Mouse (Mus musculus) ovary, postnatal 14 days (tissue): ENCODE data around the gene Ccdc50.

ENCODE experiments used
- DNase-seq: peaks from one replicate; pipeline ENCODE4 v3.0.0; 2022; ENCODE audit warnings: low spot score

The Ccdc50 gene

GRCm38 (mm10) chr16:27388761-27389451 is at the start of gene Ccdc50:
Gene Ccdc50 (plus strand): TSS chr16:27388869.
- DNase-seq = peak; percentile 65

GRCm38 (mm10) chr16:27347521-27347920 is 41.1 kb upstream of the Ccdc50 start:
- DNase-seq = no peak

DNA sequence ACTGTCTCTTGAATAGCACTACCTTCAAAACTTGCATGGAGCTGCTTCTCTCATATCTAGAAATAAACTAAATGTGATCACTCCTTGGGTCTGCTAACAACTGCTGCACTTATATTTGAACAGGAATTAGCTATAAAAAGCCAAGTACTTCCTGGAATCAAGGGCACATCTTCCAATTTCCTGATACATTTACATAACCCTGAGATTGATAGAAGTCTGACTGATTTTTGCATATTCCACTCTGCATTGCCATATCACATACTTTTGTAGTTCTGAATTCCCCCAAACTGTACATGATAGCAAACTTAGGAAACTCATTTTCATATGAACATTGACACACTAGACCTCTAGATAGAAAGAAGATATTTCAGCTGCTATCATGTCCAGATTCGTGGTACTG is 40.3 kb upstream of the Ccdc50 start:
- DNase-seq = no peak

GRCm38 (mm10) chr16:27349235-27349634 is 39.4 kb upstream of the Ccdc50 start:
- DNase-seq = no peak

DNA sequence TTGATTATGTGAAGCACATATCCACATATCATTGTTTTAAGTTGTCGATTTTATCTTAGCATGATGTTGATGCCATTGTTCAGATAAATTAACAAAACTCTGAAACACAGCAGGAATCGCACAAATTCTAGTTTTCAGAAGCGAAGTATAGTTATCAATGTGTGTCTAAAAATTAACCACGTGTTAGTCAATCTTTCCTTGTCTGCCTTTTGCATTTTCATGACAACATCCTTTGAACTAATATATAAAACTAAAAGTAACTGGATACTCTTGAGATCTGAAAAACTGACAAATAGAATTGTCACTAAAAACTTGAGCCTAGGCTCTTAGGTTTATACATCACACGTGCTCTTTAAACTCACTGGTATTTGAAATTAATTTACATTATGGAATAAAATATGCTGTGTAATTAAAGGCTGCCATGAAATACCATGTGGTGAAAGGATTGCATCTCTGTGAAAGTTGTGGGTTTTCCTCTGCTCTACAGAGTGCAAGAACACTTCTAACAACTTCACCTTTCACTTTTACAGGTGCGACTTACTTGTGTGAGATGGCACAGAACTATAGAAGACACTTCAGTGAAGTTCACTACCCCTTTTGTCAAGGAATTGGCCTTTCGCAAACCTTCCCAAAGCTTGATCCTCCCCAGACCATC is 38.7 kb upstream of the Ccdc50 start:
- DNase-seq = no peak

DNA sequence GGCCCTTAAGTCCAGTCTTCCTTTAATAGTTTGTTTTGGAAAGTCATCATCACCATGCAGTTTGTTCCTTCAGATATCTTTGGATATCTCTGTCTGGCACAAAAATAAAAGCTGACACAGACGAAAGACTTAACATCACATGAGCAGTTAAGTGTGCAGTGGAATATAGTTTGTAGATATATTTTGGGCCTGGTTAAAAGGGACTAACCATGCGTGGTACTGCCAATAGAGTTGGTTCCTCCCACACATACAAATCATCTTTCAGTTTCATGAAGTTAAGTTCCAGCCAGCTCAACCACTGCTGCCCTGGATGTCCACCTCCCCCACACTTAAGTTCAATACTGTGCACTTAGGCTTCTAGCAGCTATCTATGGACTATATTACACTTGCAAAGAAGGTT is 34.2 kb upstream of the Ccdc50 start:
- no peak for DNase-seq

GRCm38 (mm10) chr16:27360059-27360458 is 28.6 kb upstream of the Ccdc50 start:
- no peak for DNase-seq

GRCm38 (mm10) chr16:27370191-27370590 is 18.5 kb upstream of the Ccdc50 start, which contains the start of gene Uts2b:
Gene Uts2b (minus strand): TSS chr16:27370239.
- no peak for DNase-seq

DNA sequence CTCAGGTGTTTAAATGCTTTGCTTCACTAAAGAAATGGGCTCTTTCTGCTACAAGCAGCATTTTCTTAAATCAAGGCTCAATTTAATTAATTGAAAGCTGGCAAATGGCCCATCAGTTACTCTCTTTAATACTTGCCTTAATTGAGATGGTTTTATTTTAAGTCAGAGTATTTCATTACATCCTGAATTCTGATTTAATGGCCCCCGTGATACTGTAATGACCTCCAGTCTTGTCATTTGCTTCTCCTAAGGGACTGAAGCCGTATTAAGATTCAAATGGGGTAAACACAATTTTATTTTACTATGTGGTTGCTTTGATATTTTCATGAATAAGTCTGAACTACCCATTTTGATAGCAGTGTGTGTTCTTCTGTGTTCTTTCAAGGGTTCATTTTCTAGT is 18.0 kb upstream of the Ccdc50 start:
- DNase-seq = no peak

- DNase-seq = no peak
Observed at GRCm38 (mm10) chr16:27374139-27374538, 14.5 kb upstream of the Ccdc50 start.

GRCm38 (mm10) chr16:27375318-27375717 is 13.4 kb upstream of the Ccdc50 start:
- no peak for DNase-seq

DNA sequence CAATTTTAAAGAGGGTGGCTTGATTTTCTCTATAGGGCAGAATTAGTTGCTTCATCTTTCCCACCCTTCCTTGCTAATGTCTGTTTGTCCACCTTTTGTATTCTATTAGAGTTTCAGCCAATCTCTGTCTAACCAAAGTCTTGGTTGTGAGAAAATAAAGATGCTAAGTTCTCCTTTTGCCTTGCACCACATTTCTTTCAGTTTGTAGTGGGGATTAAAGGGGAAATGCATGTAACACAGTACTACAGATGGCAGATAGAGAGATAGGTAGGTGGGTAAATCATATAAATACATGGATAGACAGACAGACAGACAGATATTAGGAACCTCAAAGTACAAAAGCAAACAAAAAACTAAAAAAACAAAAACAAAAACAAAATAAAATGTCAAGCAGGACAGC is 12.1 kb upstream of the Ccdc50 start:
- DNase-seq = no peak

GRCm38 (mm10) chr16:27382217-27382616 is 6.5 kb upstream of the Ccdc50 start:
- DNase-seq = no peak

GRCm38 (mm10) chr16:27384893-27385603 is 3.6 kb upstream of the Ccdc50 start:
- DNase-seq = no peak

- DNase-seq = no peak
Observed at GRCm38 (mm10) chr16:27385649-27386048, 3.0 kb upstream of the Ccdc50 start.

DNA sequence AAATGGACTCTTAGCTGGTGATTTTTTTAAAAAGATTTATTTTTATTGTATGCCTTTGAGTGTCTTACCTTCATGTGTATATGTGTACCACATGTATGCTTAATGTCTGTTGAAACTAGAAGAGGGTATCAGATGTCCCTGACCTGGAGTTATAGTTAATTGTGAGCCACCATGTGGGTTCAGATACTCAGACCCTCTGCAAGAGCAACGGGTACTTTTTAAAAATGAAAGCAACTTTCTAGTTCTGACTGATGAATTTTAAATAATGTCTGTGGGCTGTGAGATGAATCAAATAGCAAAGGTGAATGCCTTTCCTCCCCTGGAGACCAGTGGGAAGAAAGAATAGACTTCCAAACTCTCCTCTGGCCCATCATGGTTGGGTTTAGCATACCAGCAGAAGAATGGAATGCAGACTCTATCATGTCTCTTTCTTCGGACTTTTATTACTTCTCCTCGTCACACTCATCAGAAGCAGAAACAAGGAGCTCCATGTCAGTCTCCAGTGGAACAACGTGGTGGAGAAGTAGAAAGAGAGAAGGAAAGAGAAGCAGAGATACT is 1.7 kb upstream of the Ccdc50 start:
- no peak for DNase-seq

DNA sequence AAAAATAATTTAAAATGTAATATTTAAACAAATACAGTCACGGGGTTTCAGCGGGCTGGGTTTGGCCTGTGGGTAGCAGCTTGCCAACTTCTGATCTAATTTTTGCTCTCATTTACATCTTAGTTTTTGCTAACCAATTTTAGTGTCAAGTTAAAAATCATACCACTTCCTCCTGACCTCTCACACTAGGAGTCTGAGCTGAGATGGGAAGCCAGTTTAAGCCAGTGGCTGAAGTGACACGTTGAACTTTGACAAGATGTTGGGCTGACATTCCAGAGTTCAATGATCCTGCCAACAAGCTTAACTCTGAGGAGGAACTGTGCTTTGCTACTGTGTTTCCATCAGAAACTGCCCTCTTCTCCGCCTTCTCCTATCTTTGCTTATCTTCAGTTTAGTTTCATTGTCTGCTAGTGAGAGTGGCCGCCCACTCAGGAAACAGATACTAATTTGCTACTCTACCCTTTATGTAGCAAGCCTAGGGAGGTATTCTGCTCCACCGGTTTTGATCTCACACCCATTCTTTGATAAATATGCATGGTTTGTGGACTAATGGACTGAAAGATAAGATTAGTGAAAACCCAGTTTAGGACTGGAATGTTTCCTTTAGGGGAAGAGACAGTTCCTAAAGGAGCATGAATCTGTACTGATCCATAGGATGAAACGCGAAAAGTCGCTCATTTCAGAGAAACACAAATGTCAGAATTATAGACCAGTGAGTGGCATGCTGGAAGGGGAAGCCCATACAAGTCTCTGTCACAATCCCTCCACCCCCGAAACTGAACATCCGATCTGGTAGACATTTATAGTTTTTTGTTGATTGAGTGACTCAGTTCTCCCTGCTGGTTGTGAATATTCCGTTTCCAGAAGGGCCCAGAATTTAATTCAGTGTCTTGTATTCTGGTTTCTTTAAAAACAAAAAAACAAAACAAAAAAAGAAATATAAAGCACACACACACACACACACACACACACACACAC is 746 bp upstream of the Ccdc50 start:
- DNase-seq = no peak

GRCm38 (mm10) chr16:27389534-27390282 is 1.0 kb downstream of the Ccdc50 start:
- peak; percentile 4 for DNase-seq

GRCm38 (mm10) chr16:27390306-27390705 is 1.6 kb downstream of the Ccdc50 start:
- DNase-seq = no peak

- no peak for DNase-seq
Observed at GRCm38 (mm10) chr16:27391845-27392244, 3.2 kb downstream of the Ccdc50 start.
